Mouse (Mus musculus) erythroid progenitor cell, adult 5-6 weeks (primary cell): ENCODE data around the gene Gstp1. TPM values are rescaled to one million over a fixed set of nuclear protein-coding genes. Genes with fewer than 3 reads are reported as not detected.
A peak's percentile ranks its signal among the peaks of the same experiment; 100 is the strongest.
"Not testable (repeated sequence)": the region's sequence is repeated elsewhere in the genome, so short reads cannot be mapped to it uniquely, and the experiment has no call there.

ENCODE experiments used
- ATAC-seq: replicated peaks from 2 replicates; pipeline ENCODE4 v1.8.0; 2016; ENCODE audit warnings: moderate number of reproducible peaks, mild to moderate bottlenecking, moderate TSS enrichment, inconsistent platforms; ENCODE audit not compliant: poor library complexity, low FRiP score, severe bottlenecking
- total RNA-seq, 2 experiments: library from RNA; stranded (forward) in 1 of 2; stranded (reverse) in 1 of 2; fragments of 150-400 nt in 1 of 2; fragments of 186-747, 209-891 nt in 1 of 2; gene quantifications; 2 replicates each; pipeline versions ENCODE4 v1.2.3 to v1.2.4; 2015 to 2017; ENCODE audit warnings: low replicate concordance in 2 of 2

Gene Gstp1
- total RNA-seq, 2 experiments from 2014 or later, result 22.8 to 185 TPM

- ATAC-seq, result not testable (repeated sequence)
Observed at GRCm38 (mm10) chr19:4063357-4063756, 25.6 kb upstream of the Gstp1 start.

- no peak for ATAC-seq
Observed at GRCm38 (mm10) chr19:4060899-4061465, 23.2 kb upstream of the Gstp1 start.

- not testable (repeated sequence) for ATAC-seq
Observed at GRCm38 (mm10) chr19:4060044-4060898, 22.5 kb upstream of the Gstp1 start.

GRCm38 (mm10) chr19:4059069-4059740, 21.4 kb upstream of the Gstp1 start, which contains the start of gene Gstp3:
Gstp3 (minus strand) TSS chr19:4059569.
- ATAC-seq, result peak; percentile 96

GRCm38 (mm10) chr19:4058581-4058980, 20.8 kb upstream of the Gstp1 start:
- 0 out of 2 replicates have a peak, but pooled peaks have one; percentile 5 for ATAC-seq

GRCm38 (mm10) chr19:4057962-4058361, 20.2 kb upstream of the Gstp1 start:
- ATAC-seq, result no peak

- no peak for ATAC-seq
Observed at GRCm38 (mm10) chr19:4057389-4057788, 19.6 kb upstream of the Gstp1 start.

- ATAC-seq, result no peak
Observed at GRCm38 (mm10) chr19:4056727-4057126, 18.9 kb upstream of the Gstp1 start.

GRCm38 (mm10) chr19:4055947-4056693, 18.3 kb upstream of the Gstp1 start:
- no peak for ATAC-seq

- ATAC-seq, result no peak
Observed at GRCm38 (mm10) chr19:4055216-4055946, 17.6 kb upstream of the Gstp1 start.

GRCm38 (mm10) chr19:4054613-4055012, 16.8 kb upstream of the Gstp1 start:
- no peak for ATAC-seq

- no peak for ATAC-seq
Observed at GRCm38 (mm10) chr19:4052516-4053030, 14.8 kb upstream of the Gstp1 start.

- no peak for ATAC-seq
Observed at GRCm38 (mm10) chr19:4051741-4052515, 14.1 kb upstream of the Gstp1 start.

- ATAC-seq, result no peak
Observed at GRCm38 (mm10) chr19:4051016-4051415, 13.2 kb upstream of the Gstp1 start.

GRCm38 (mm10) chr19:4049069-4049468, 11.3 kb upstream of the Gstp1 start:
- not testable (repeated sequence) for ATAC-seq

GRCm38 (mm10) chr19:4047859-4048258, 10.1 kb upstream of the Gstp1 start:
- peak; percentile 33; the same call in 1 of the 2 replicates for ATAC-seq

GRCm38 (mm10) chr19:4046866-4047254, 9.1 kb upstream of the Gstp1 start:
- ATAC-seq, result peak; percentile 84
